Mouse (Mus musculus): Measurements from ENCODE around the gene Sephs2. TPM values are rescaled to one million over a fixed set of nuclear protein-coding genes. Genes with fewer than 3 reads are reported as not detected.
A peak's percentile ranks its signal among the peaks of the same experiment; 100 is the strongest.

Sephs2 gene
- total and polyA plus RNA-seq, 2 experiments from 2014 or later: 70.0 to 95.2 TPM

- Histone ChIP-seq H3K9me3 (ENCODE audit: low read length) (no peaks in the 10 kb centered on the region), H3K27me3 (ENCODE audit: insufficient read depth, low read length) (no peaks in the 10 kb centered on the region), H3K4me1 (ENCODE audit: insufficient read depth, low read length) (no peaks in the 10 kb centered on the region), H3K27ac (ENCODE audit: low read depth, low read length) (no peak overlapping the region), H3K9ac (replicated peaks; ENCODE audit: low read length, poor library complexity, severe bottlenecking) (no peak overlapping the region), H3K4me3 (ENCODE audit: low read depth, low read length) (no peak overlapping the region), H3K36me3 (ENCODE audit: insufficient read depth, low read length) (no peaks in the 10 kb centered on the region), H3K4me2 (ENCODE audit: low read depth, low read length, poor library complexity, severe bottlenecking) (no peak overlapping the region)
- ATAC-seq (ENCODE audit: low FRiP score): no peak
- WGBS: 81% methylated on average over 1 of the region's 1 CpGs
- DNase-seq (ENCODE audit: low spot score): no peak
- TF ChIP-seq CTCF (IDR thresholded peaks at IDR 0.05): no peak
Measured at GRCm38 (mm10) chr7:127287940-127288339, 14.1 kb upstream of the Sephs2 start.

GRCm38 (mm10) chr7:127285154-127285553, 11.3 kb upstream of the Sephs2 start:
- DNase-seq (ENCODE audit: low spot score): no peak
- H3K9me3 ChIP-seq (ENCODE audit: low read length): no peaks in the 10 kb centered on the region
- TF ChIP-seq CTCF (IDR thresholded peaks at IDR 0.05): no peak
- H3K27ac ChIP-seq (ENCODE audit: low read depth, low read length): no peak overlapping the region
- H3K27me3 ChIP-seq (ENCODE audit: insufficient read depth, low read length): no peaks in the 10 kb centered on the region
- no peak overlapping the region for H3K4me3 ChIP-seq (ENCODE audit: low read depth, low read length)
- H3K9ac ChIP-seq (replicated peaks; ENCODE audit: low read length, poor library complexity, severe bottlenecking): no peak overlapping the region
- no peaks in the 10 kb centered on the region for H3K36me3 ChIP-seq (ENCODE audit: insufficient read depth, low read length)
- no peak overlapping the region for H3K4me2 ChIP-seq (ENCODE audit: low read depth, low read length, poor library complexity, severe bottlenecking)
- 88% methylated on average over 6 of the region's 10 CpGs for WGBS
- no peak for ATAC-seq (ENCODE audit: low FRiP score)
- H3K4me1 ChIP-seq (ENCODE audit: insufficient read depth, low read length): no peaks in the 10 kb centered on the region

GRCm38 (mm10) chr7:127282190-127282589, 8.3 kb upstream of the Sephs2 start:
- TF ChIP-seq CTCF (IDR thresholded peaks at IDR 0.05): no peak
- Histone ChIP-seq H3K4me1 (ENCODE audit: insufficient read depth, low read length) (no peaks in the 10 kb centered on the region), H3K9me3 (ENCODE audit: low read length) (no peaks in the 10 kb centered on the region), H3K36me3 (ENCODE audit: insufficient read depth, low read length) (no peaks in the 10 kb centered on the region), H3K27ac (ENCODE audit: low read depth, low read length) (no peak overlapping the region), H3K4me3 (ENCODE audit: low read depth, low read length) (no peak overlapping the region), H3K9ac (replicated peaks; ENCODE audit: low read length, poor library complexity, severe bottlenecking) (no peak overlapping the region), H3K4me2 (ENCODE audit: low read depth, low read length, poor library complexity, severe bottlenecking) (no peak overlapping the region), H3K27me3 (ENCODE audit: insufficient read depth, low read length) (no peaks in the 10 kb centered on the region)
- WGBS: 97% methylated on average over 2 of the region's 2 CpGs
- ATAC-seq (ENCODE audit: low FRiP score) (no peak), DNase-seq (ENCODE audit: low spot score) (no peak)

GRCm38 (mm10) chr7:127281114-127281513, 7.3 kb upstream of the Sephs2 start:
- Histone ChIP-seq H3K9ac (replicated peaks; ENCODE audit: low read length, poor library complexity, severe bottlenecking) (no peak overlapping the region), H3K4me2 (ENCODE audit: low read depth, low read length, poor library complexity, severe bottlenecking) (no peak overlapping the region), H3K36me3 (ENCODE audit: insufficient read depth, low read length) (no peaks in the 10 kb centered on the region), H3K4me3 (ENCODE audit: low read depth, low read length) (no peak overlapping the region), H3K9me3 (ENCODE audit: low read length) (no peaks in the 10 kb centered on the region), H3K27me3 (ENCODE audit: insufficient read depth, low read length) (no peaks in the 10 kb centered on the region), H3K4me1 (ENCODE audit: insufficient read depth, low read length) (no peaks in the 10 kb centered on the region), H3K27ac (ENCODE audit: low read depth, low read length) (no peak overlapping the region)
- WGBS: 78% methylated on average over 4 of the region's 4 CpGs
- DNase-seq (ENCODE audit: low spot score) (no peak), ATAC-seq (ENCODE audit: low FRiP score) (no peak)
- TF ChIP-seq CTCF (IDR thresholded peaks at IDR 0.05): no peak

- no peak for TF ChIP-seq CTCF (IDR thresholded peaks at IDR 0.05)
- Histone ChIP-seq H3K9me3 (ENCODE audit: low read length) (no peaks in the 10 kb centered on the region), H3K4me3 (ENCODE audit: low read depth, low read length) (no peak overlapping the region), H3K36me3 (ENCODE audit: insufficient read depth, low read length) (no peaks in the 10 kb centered on the region), H3K27me3 (ENCODE audit: insufficient read depth, low read length) (no peaks in the 10 kb centered on the region), H3K4me1 (ENCODE audit: insufficient read depth, low read length) (no peaks in the 10 kb centered on the region), H3K9ac (replicated peaks; ENCODE audit: low read length, poor library complexity, severe bottlenecking) (no peak overlapping the region), H3K4me2 (ENCODE audit: low read depth, low read length, poor library complexity, severe bottlenecking) (no peak overlapping the region), H3K27ac (ENCODE audit: low read depth, low read length) (no peak overlapping the region)
- 75% methylated on average over 3 of the region's 3 CpGs for WGBS
- DNase-seq (ENCODE audit: low spot score) (no peak), ATAC-seq (ENCODE audit: low FRiP score) (no peak)
Measured at GRCm38 (mm10) chr7:127280092-127280491, 6.2 kb upstream of the Sephs2 start.

GRCm38 (mm10) chr7:127278311-127278710, 4.5 kb upstream of the Sephs2 start:
- peak; percentile 45 for DNase-seq (ENCODE audit: low spot score)
- H3K4me2 ChIP-seq (ENCODE audit: low read depth, low read length, poor library complexity, severe bottlenecking): no peak overlapping the region
- H3K4me1 ChIP-seq (ENCODE audit: insufficient read depth, low read length): no peaks in the 10 kb centered on the region
- WGBS: 14% methylated on average over 8 of the region's 8 CpGs
- no peak for ATAC-seq (ENCODE audit: low FRiP score)
- no peak overlapping the region for H3K27ac ChIP-seq (ENCODE audit: low read depth, low read length)
- peak; percentile 68 for TF ChIP-seq CTCF (IDR thresholded peaks at IDR 0.05)
- no peaks in the 10 kb centered on the region for H3K9me3 ChIP-seq (ENCODE audit: low read length)
- no peak overlapping the region for H3K4me3 ChIP-seq (ENCODE audit: low read depth, low read length)
- H3K27me3 ChIP-seq (ENCODE audit: insufficient read depth, low read length): no peaks in the 10 kb centered on the region
- H3K9ac ChIP-seq (replicated peaks; ENCODE audit: low read length, poor library complexity, severe bottlenecking): no peak overlapping the region
- H3K36me3 ChIP-seq (ENCODE audit: insufficient read depth, low read length): no peaks in the 10 kb centered on the region

Data from midbrain, postnatal 0 days (tissue).